ENCODE assay signal across 9 mouse cellular contexts in genomic region chr1:34510575-34510981, GRCm38 (mm10). TPM values are rescaled to one million over a fixed set of nuclear protein-coding genes. Genes with fewer than 3 reads are reported as not detected.
DNase-seq lines count a peak whose midpoint lies in the region; ATAC-seq and TF ChIP-seq lines count a peak whose summit lies in the region.
"Had no signal": no experiment of that assay in that cellular context is flagged by ENCODE, and none has a peak within 500 bp of the region (broad histone marks: within the 10 kb centered on the region; RNA-seq: fewer than 3 reads in every experiment).

No protein-coding gene starts in this region.

- DNase-seq in forebrain, embryonic 10.5 days (ENCODE audit: extremely low spot score, low spot score) = no peak
- no peak for DNase-seq in forebrain, embryonic 14.5 days (ENCODE audit: low spot score)
- peak; percentile 46 for DNase-seq in lung, postnatal 25 days (ENCODE audit: low spot score)
- DNase-seq in spleen, postnatal 36 days (ENCODE audit: low spot score in 2 of 2) = peak; percentile 81 to 82
- DNase-seq in adrenal gland, adult 2 months = no peak
- DNase-seq in kidney, postnatal 14 days = no peak

- H3K9me3 ChIP-seq in forebrain, embryonic 10.5 days = no peaks in the 10 kb centered on the region
- no peaks in the 10 kb centered on the region for H3K9me3 ChIP-seq in forebrain, embryonic 14.5 days (replicated peaks; ENCODE audit: control insufficient read depth, low read length)
- peaks cover 4% of the 10 kb centered on the region; the same call in 1 of the 2 replicates for H3K9me3 ChIP-seq in E14TG2a.4 (ENCODE audit: low read length)
- H3K9me3 ChIP-seq in heart, embryonic 16.5 days (replicated peaks; ENCODE audit: control insufficient read depth, low read length) = no peaks in the 10 kb centered on the region

- ATAC-seq in forebrain, embryonic 14.5 days = no peak
- ATAC-seq in heart, embryonic 16.5 days (replicated peaks; ENCODE audit: extremely low read depth, insufficient read depth, low FRiP score) = no peak

- no peaks in the 10 kb centered on the region for H3K27me3 ChIP-seq in forebrain, embryonic 10.5 days (ENCODE audit: poor library complexity, severe bottlenecking)
- H3K27me3 ChIP-seq in forebrain, embryonic 14.5 days (replicated peaks; ENCODE audit: control insufficient read depth, insufficient read depth, low read length) = no peaks in the 10 kb centered on the region
- no peaks in the 10 kb centered on the region for H3K27me3 ChIP-seq in E14TG2a.4 (ENCODE audit: insufficient read depth, low read length)
- H3K27me3 ChIP-seq in heart, embryonic 16.5 days (ENCODE audit: control insufficient read depth, insufficient read depth, low read length) = no peaks in the 10 kb centered on the region

- H3K27ac ChIP-seq in forebrain, embryonic 10.5 days = no peak overlapping the region
- no peak overlapping the region for H3K27ac ChIP-seq in forebrain, embryonic 14.5 days (ENCODE audit: low read depth, low read length)
- no peak overlapping the region for H3K27ac ChIP-seq in heart, embryonic 16.5 days (ENCODE audit: low read length)

- no peaks in the 10 kb centered on the region for H3K36me3 ChIP-seq in forebrain, embryonic 10.5 days (replicated peaks)
- H3K36me3 ChIP-seq in forebrain, embryonic 14.5 days (ENCODE audit: control insufficient read depth, insufficient read depth, low read length) = no peaks in the 10 kb centered on the region
- no peaks in the 10 kb centered on the region for H3K36me3 ChIP-seq in E14TG2a.4 (ENCODE audit: insufficient read depth, low read length)
- no peaks in the 10 kb centered on the region for H3K36me3 ChIP-seq in heart, embryonic 16.5 days (ENCODE audit: control insufficient read depth, insufficient read depth)

- H3K9ac ChIP-seq in forebrain, embryonic 14.5 days (ENCODE audit: low read length) = no peak overlapping the region
- H3K9ac ChIP-seq in heart, embryonic 16.5 days (ENCODE audit: low read length) = no peak overlapping the region

- no peak overlapping the region for H3K4me2 ChIP-seq in forebrain, embryonic 14.5 days (ENCODE audit: low read length)
- H3K4me2 ChIP-seq in heart, embryonic 16.5 days (ENCODE audit: low read depth, low read length) = peak overlapping the region; percentile 49

- no peak for TF ChIP-seq CTCF in E14TG2a.4 (conservative IDR thresholded peaks at IDR 0.05; ENCODE audit: low read length)

- 3% methylated on average over 7 of the region's 7 CpGs for WGBS in forebrain, embryonic 10.5 days
- WGBS in forebrain, embryonic 14.5 days = 2% methylated on average over 7 of the region's 7 CpGs
- 5% methylated on average over 7 of the region's 7 CpGs for WGBS in heart, embryonic 16.5 days

- H3K4me3 ChIP-seq in forebrain, embryonic 10.5 days = peak overlapping the region; percentile 27; the same call in 1 of the 2 replicates
- H3K4me3 ChIP-seq in forebrain, embryonic 14.5 days (ENCODE audit: low read depth, low read length) = no peak overlapping the region
- peak overlapping the region; percentile 60 for H3K4me3 ChIP-seq in E14TG2a.4 (replicated peaks; ENCODE audit: low read length)
- H3K4me3 ChIP-seq in heart, embryonic 16.5 days (ENCODE audit: low read length) = no peak overlapping the region; the same call in 1 of the 2 replicates

- H3K4me1 ChIP-seq in forebrain, embryonic 10.5 days = peaks cover 12% of the 10 kb centered on the region
- H3K4me1 ChIP-seq in forebrain, embryonic 14.5 days (ENCODE audit: control insufficient read depth, insufficient read depth, low read length) = no peaks in the 10 kb centered on the region
- H3K4me1 ChIP-seq in E14TG2a.4 (replicated peaks; ENCODE audit: low read depth, low read length) = peaks cover 14% of the 10 kb centered on the region
- no peaks in the 10 kb centered on the region for H3K4me1 ChIP-seq in heart, embryonic 16.5 days (ENCODE audit: control insufficient read depth, insufficient read depth, low read length)

RNA-seq across cellular contexts. Expression of gene Prss39, which starts 12.4 kb away (rescaled TPM):
- not detected in 2 replicates for polyA plus RNA-seq in forebrain, embryonic 10.5 days (2016; fragmentation: Nextera tagmentation; extraction: Ambion mirVana)
- not detected in 2 replicates for polyA plus RNA-seq in forebrain, embryonic 14.5 days (2014; fragmentation: Nextera tagmentation; extraction: Ambion mirVana)
- polyA plus RNA-seq in heart, embryonic 16.5 days (2015; fragmentation: Nextera tagmentation; extraction: Ambion mirVana) = not detected in 2 replicates
- total RNA-seq in adrenal gland, adult 2 months (2021) = not detected
- not detected in 2 replicates for polyA plus RNA-seq in adrenal gland, adult 2 months (2012; rRNA removed)
- total RNA-seq: heart, postnatal 36 days had no signal

RNA-seq across cellular contexts. Expression of gene Cfc1, which starts 24.9 kb away (rescaled TPM):
- polyA plus RNA-seq in forebrain, embryonic 10.5 days (2016; fragmentation: Nextera tagmentation; extraction: Ambion mirVana) = not detected in 2 replicates
- polyA plus RNA-seq in forebrain, embryonic 14.5 days (2014; fragmentation: Nextera tagmentation; extraction: Ambion mirVana) = 0.17 TPM in 1 of 2 replicates, not detected in the other
- polyA plus RNA-seq in heart, embryonic 16.5 days (2015; fragmentation: Nextera tagmentation; extraction: Ambion mirVana) = not detected in 2 replicates
- total RNA-seq in adrenal gland, adult 2 months (2021) = not detected
- polyA plus RNA-seq in adrenal gland, adult 2 months (2012; rRNA removed) = not detected in 2 replicates
- total RNA-seq: heart, postnatal 36 days had no signal

RNA-seq across cellular contexts. Expression of gene Prss40, which starts 50.2 kb away (rescaled TPM):
- not detected in 2 replicates for polyA plus RNA-seq in forebrain, embryonic 10.5 days (2016; fragmentation: Nextera tagmentation; extraction: Ambion mirVana)
- not detected in 2 replicates for polyA plus RNA-seq in forebrain, embryonic 14.5 days (2014; fragmentation: Nextera tagmentation; extraction: Ambion mirVana)
- polyA plus RNA-seq in heart, embryonic 16.5 days (2015; fragmentation: Nextera tagmentation; extraction: Ambion mirVana) = not detected in 2 replicates
- total RNA-seq in adrenal gland, adult 2 months (2021) = not detected
- polyA plus RNA-seq in adrenal gland, adult 2 months (2012; rRNA removed) = not detected in 2 replicates
- total RNA-seq: heart, postnatal 36 days had no signal

RNA-seq across cellular contexts. Expression of gene Ptpn18, which starts 51.0 kb away (rescaled TPM):
- 3.4 and 6.0 TPM in 2 replicates for polyA plus RNA-seq in forebrain, embryonic 10.5 days (2016; fragmentation: Nextera tagmentation; extraction: Ambion mirVana)
- polyA plus RNA-seq in forebrain, embryonic 14.5 days (2014; fragmentation: Nextera tagmentation; extraction: Ambion mirVana) = 7.1 TPM in 2 replicates
- polyA plus RNA-seq in heart, embryonic 16.5 days (2015; fragmentation: Nextera tagmentation; extraction: Ambion mirVana) = 18.1 and 25.8 TPM in 2 replicates
- total RNA-seq in adrenal gland, adult 2 months (2021) = 1 to 10 TPM; 2.8 to 3.3 TPM
- 71.5 and 109 TPM in 2 replicates for polyA plus RNA-seq in adrenal gland, adult 2 months (2012; rRNA removed)

Comparison
In these comparisons a context has a peak if more than half of its experiments do, and no peak if none do; other contexts are left out.
1. H3K4me3 ChIP-seq: peak in forebrain, embryonic 10.5 days (single experiment) and E14TG2a.4 (single experiment); none in forebrain, embryonic 14.5 days (single experiment) and heart, embryonic 16.5 days (single experiment).
2. DNase-seq: peak in lung, postnatal 25 days (single experiment) and spleen, postnatal 36 days (2 of 2); none in forebrain, embryonic 10.5 days (single experiment), forebrain, embryonic 14.5 days (single experiment), adrenal gland, adult 2 months (single experiment) and kidney, postnatal 14 days (single experiment).